Mouse (Mus musculus) granulocyte monocyte progenitor cell, adult 5-6 weeks (primary cell): ENCODE measurements around the gene Ssbp3. TPM values are rescaled to one million over a fixed set of nuclear protein-coding genes. Genes with fewer than 3 reads are reported as not detected.
A peak's percentile ranks its signal among the peaks of the same experiment; 100 is the strongest.

Experiments used
- ATAC-seq: replicated peaks from 2 replicates; pipeline ENCODE4 v1.8.0; 2016; ENCODE audit warnings: mild to moderate bottlenecking, moderate TSS enrichment, inconsistent platforms; ENCODE audit not compliant: poor library complexity, severe bottlenecking
- total RNA-seq, 2 experiments: library from RNA; stranded (forward) in 1 of 2; stranded (reverse) in 1 of 2; fragments of 200-712, 200-1000 nt in 1 of 2; fragments of >200 nt in 1 of 2; fragmentation: Nextera tagmentation in 1 of 2; gene quantifications; 2 replicates each; pipeline ENCODE4 v1.2.3; 2014 to 2017

Gene Ssbp3
- total RNA-seq, 2 experiments from 2014 or later: 19.2 to 43.2 TPM

- no peak for ATAC-seq
Observed at GRCm38 (mm10) chr4:107003786-107004185, 93.3 kb downstream of the Ssbp3 start.

GRCm38 (mm10) chr4:107004346-107004745 is 93.8 kb downstream of the Ssbp3 start:
- no peak for ATAC-seq

- no peak for ATAC-seq
Observed at GRCm38 (mm10) chr4:107005166-107005565, 94.7 kb downstream of the Ssbp3 start.

- ATAC-seq: no peak
Observed at GRCm38 (mm10) chr4:107006229-107006628, 95.7 kb downstream of the Ssbp3 start.

DNA sequence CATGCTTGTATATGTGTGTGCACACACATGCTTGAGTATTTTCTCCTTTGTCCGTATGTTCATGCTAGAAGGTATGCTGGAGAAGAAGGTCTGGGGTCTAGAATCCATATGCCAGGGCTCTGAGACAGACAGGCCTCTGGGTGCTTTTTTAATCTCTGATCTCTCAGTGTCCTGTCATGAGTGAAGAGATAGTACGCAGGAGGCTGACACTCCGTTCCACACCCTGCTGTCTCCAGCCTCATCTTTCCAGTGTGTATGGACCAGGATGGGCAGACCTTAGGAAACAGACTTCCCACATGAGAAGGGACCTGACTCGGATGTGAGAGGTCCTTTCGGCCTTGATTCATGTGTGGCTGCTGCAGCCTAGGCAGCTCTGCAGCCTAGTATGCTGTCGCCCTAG is 96.3 kb downstream of the Ssbp3 start:
- no peak for ATAC-seq

DNA sequence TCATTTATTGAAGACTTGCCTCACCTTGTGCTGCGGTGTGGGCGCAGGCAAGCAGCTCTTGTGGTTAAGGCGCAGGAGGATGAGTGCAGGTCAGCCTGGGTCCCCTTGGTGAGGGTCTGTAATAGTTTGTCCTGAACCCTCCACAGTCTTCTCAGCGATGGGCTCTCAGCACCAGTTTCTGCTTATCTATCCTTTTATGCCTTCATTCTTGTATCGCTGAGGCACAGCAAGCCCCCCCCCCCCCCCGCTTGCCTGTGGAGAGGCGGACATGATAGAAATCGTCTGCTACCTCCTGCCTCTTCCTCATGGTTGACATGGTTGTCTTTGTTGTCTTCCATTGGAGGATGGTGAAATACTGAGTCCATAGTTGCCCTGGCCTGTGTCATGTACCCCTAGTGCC is 96.9 kb downstream of the Ssbp3 start:
- no peak for ATAC-seq

- ATAC-seq: no peak
Observed at GRCm38 (mm10) chr4:107008161-107008560, 97.7 kb downstream of the Ssbp3 start.

DNA sequence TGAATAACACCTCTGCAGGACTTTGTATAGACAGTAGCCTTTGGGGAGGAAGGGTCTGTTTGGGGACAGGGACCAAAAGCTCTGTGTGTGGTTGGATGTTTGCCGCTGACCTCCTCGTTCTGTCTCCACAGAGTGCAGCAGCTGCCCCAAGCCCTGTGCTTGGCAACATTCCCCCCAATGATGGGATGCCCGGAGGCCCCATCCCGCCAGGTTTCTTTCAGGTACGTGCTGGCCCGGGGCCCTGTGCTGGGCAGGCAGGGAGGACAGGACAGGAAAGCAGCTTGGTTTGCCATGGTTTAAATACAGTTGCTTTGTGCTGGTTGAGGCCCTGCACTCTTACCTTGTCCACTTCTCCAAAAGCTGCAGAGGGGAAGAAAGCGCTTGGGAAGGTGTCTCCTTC is 99.0 kb downstream of the Ssbp3 start:
- ATAC-seq: no peak

GRCm38 (mm10) chr4:107011325-107012004 is 101.0 kb downstream of the Ssbp3 start:
- no peak for ATAC-seq

DNA sequence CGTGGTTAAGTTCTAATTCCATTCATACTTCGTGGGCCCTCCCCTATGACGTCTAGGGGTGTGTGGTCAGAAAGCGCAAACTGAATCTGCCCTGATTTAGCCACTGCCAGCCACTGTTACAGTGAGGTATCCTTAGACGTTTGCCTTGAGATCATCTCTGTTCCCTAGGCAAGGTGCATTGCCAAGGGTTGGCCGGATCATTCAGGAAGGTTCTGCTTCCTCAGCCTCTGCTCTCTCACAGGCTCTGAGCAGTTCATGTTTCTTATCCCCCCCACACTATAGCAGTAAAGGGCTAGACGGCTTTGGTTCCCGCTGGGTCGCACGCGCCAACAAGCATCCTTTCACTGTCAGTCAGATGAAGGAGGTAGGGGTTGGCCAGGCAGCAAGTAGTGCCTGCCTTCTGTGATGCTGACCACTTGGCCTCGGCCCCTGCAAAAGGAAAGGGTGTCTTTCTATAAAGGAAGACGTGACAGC is 101.5 kb downstream of the Ssbp3 start:
- peak; percentile 26 for ATAC-seq

GRCm38 (mm10) chr4:107012574-107012973 is 102.1 kb downstream of the Ssbp3 start:
- ATAC-seq: no peak

- ATAC-seq: 0 out of 2 replicates have a peak, but pooled peaks have one; percentile 15
Observed at GRCm38 (mm10) chr4:107013119-107013816, 102.8 kb downstream of the Ssbp3 start.

DNA sequence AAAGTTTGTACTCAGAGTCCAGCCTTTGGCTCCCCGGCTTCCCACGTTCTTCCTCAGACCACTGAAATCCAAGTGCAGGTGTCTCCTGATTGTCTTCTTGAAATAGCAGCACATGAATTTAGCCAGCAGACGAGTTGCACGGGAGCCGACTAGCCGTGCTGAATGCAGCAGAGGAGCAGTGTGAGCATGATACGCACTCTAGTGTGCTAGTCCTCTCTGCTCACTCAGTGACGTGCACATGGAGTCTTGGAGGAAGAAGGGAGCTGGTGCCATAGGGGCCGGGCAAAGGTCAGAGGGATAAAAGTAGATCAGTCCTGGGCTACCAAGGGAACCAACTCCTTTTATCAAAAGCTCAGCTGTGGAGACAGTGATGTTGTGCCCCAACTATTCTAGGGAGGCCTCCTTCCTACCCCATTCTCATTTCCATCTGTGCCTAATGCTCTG is 103.3 kb downstream of the Ssbp3 start:
- no peak for ATAC-seq

DNA sequence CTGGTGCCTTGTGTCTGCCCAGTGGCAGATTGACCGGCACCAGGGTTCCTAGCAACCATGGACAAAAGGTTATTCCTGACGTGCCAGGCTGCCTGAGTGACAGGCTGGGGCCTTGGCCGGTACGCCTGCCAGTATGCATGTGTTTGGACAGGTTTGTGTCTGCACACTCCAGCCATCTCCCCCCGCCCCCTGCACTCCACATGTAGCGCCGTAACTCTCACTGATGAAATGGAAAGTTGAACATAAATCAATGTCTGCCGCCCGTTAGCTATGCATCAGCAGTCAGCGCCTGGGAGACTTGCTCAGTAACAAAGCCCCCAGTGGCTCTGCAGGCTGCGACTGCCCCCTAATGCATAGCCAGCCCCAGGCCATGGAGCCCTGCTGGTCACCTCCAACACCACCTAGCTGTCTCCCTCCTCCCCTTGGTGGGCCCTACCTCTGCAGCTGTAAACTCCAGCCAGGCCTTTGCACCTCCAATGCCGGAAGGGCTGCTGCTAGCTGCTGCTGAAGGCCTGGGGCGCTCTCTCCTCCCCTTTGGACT is 105.5 kb downstream of the Ssbp3 start:
- ATAC-seq: no peak

DNA sequence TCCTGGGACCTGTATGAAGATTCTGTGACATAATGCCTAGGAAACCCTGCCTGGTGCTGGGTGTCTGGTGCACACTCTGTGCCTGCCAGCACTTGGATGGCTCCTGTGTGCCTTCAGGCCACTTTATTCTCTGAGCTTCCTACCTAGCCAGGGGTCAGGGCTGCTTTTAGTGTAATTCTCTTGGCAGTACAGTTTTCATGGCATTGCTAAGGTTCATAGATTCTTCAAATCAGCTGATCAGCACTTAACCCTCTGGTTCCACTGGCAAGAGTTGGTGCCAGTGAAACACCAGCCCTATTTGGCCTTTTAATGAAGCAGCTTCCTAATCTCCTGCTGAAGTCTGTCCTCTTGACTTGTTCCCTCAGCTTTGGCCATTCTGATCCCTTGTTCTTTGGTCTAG is 106.8 kb downstream of the Ssbp3 start:
- ATAC-seq: no peak

DNA sequence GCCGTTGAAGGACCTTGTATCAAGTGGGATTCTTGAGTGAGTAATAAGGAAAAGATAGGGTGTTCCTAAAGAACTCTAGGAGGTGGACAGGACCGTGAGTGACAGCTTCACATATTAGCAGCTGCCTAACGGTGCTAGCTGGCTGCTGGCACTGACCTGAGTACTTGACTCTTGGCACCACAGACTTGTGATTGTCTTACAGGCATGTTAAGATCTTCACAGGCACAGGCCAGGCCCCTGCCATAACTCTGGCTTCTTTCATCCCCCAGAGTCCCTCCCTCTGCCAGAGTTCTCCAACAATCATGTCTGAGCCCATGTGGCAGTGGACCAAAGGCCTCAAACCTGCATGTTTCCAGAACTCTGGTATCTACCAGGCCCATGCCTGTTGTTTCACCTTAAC is 108.0 kb downstream of the Ssbp3 start:
- no peak for ATAC-seq

GRCm38 (mm10) chr4:107019027-107019426 is 108.5 kb downstream of the Ssbp3 start:
- no peak for ATAC-seq

- no peak; the same call in 1 of the 2 replicates for ATAC-seq
Observed at GRCm38 (mm10) chr4:107020287-107021000, 109.9 kb downstream of the Ssbp3 start.

DNA sequence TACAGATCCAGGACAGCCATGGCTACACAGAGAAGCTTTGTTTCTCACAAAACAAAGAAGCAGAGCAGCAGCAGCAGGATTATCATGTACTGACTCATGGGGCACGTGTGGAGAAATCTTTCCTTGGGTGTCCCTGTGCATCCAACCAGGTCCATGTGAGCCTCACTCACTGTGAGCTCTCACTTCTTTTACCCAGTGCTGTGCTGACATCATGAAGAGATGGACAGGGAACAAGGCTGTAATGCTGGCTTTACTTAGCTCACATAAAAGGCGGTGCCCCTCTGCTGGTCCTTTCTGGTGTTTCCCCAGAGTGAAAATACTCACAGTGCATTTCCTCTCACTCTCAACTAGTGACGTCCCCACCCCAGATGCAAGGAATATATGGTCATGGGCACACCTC is 111.0 kb downstream of the Ssbp3 start:
- no peak for ATAC-seq

- no peak for ATAC-seq
Observed at GRCm38 (mm10) chr4:107024899-107025298, 114.4 kb downstream of the Ssbp3 start.

DNA sequence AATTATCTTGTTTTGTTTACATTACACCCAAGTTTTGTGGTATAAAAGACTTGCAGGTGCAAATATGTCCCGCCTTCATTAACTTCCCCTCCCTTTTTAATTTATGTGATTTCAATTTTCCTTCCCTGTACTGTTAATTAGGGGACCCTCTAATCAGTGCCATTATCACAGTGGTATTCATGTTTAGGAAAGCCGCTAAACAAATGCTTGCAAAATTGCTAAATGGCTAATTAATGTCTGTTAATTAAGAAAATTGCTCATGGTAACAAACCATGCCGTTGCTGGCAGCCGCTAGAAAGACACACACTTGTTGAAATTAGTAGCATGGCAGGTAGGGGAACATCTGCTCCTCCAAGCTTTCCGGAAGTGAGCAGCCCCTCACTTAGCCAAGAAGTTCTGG is 114.9 kb downstream of the Ssbp3 start:
- no peak for ATAC-seq
